Mouse (Mus musculus) G1E (cell line): ENCODE data around the gene Adcy9.

Experiments
- CTCF ChIP-seq: IDR thresholded peaks from 2 replicates; pipeline ENCODE4 v1.5.1; 2012; ENCODE audit warnings: low read depth, low read length, inconsistent platforms, mixed read lengths
- GATA1 ChIP-seq: IDR thresholded peaks from 2 replicates; pipeline ENCODE4 v1.6.1; 2012; ENCODE audit warnings: borderline replicate concordance, low read length, inconsistent platforms, mixed read lengths
- GATA2 ChIP-seq: IDR thresholded peaks from 2 replicates; pipeline ENCODE4 v1.6.1; 2012; ENCODE audit warnings: low read depth, low read length, inconsistent platforms, borderline replicate concordance
- TAL1 ChIP-seq: conservative IDR thresholded peaks from 2 replicates; pipeline ENCODE4 v1.6.1; 2012; ENCODE audit warnings: low read depth, low read length, inconsistent platforms, mixed read lengths

DNA sequence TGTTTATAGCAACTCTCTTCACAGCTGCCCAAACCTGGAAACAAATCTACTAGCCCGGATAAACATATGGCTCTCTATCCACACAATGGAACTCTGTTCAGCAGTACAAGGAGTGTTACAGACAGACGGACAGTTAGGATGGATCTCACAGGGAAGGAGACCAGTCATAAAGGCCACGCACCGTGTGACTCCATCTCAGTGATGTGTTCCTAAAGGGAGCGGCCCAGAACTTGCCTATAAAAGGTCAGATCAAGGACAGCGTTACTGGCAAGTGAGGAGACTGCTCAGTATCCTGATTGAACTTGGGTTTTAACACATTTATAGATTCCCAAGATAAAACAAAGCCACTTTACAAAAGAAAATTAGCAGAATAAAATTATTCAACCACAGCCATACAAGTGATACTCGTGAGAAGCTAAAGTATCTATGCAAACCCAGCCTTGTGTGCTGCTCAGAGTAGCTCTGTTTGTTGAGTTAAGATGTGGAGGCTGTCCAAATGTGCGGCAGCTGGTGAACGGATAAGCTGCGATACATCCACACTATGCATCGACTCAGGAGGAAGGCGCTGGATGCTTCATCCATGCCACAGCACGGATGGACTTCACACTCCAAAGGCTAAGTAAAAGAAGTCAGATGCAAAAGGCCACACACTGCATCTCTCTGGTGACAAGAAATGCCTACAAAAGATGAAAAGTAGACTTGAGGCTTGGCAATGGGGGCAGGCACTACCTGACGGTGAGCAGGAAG lies 78.8 kb downstream of the Adcy9 start:
- TF ChIP-seq CTCF (no peak), TAL1 (no peak), GATA1 (no peak), GATA2 (no peak)
